Mouse (Mus musculus): ENCODE results near the gene Gc. TPM values are rescaled to one million over a fixed set of nuclear protein-coding genes. Genes with fewer than 3 reads are reported as not detected.

The Gc gene
- not detected in 2 replicates for polyA plus RNA-seq (2016; fragmentation: Nextera tagmentation; extraction: Ambion mirVana)

GRCm38 (mm10) chr5:89457554-89458062, at the start of gene Gc:
Gc (minus strand) TSS chr5:89457898.
- no peak for DNase-seq (ENCODE audit: low spot score)
- no peak within 1 kb of the TSS for H3K4me3 ChIP-seq
- no peaks in the 10 kb centered on the region for H3K9me3 ChIP-seq
- no peaks in the 10 kb centered on the region for H3K27me3 ChIP-seq (replicated peaks; ENCODE audit: low read depth, poor library complexity, severe bottlenecking)
- H3K4me1 ChIP-seq = no peaks in the 10 kb centered on the region
- no peak within 1 kb of the TSS for H3K27ac ChIP-seq (replicated peaks)
- H3K36me3 ChIP-seq (replicated peaks) = no peaks in the 10 kb centered on the region
- 78% methylated on average over 5 of the region's 5 CpGs for WGBS

- H3K27me3 ChIP-seq (replicated peaks; ENCODE audit: low read depth, poor library complexity, severe bottlenecking) = no peaks in the 10 kb centered on the region
- no peaks in the 10 kb centered on the region for H3K36me3 ChIP-seq (replicated peaks)
- no peak overlapping the region for H3K4me3 ChIP-seq
- DNase-seq (ENCODE audit: low spot score) = no peak
- no peak overlapping the region for H3K27ac ChIP-seq (replicated peaks)
- no peaks in the 10 kb centered on the region for H3K9me3 ChIP-seq
- WGBS = 68% methylated on average over 6 of the region's 6 CpGs
- H3K4me1 ChIP-seq = no peaks in the 10 kb centered on the region
These were observed 42.5 kb upstream of the Gc start for GRCm38 (mm10) chr5:89500182-89500581.

- no peaks in the 10 kb centered on the region for H3K9me3 ChIP-seq
- DNase-seq (ENCODE audit: low spot score) = no peak
- WGBS = 90% methylated on average over 1 of the region's 1 CpGs
- H3K4me1 ChIP-seq = no peaks in the 10 kb centered on the region
- H3K27me3 ChIP-seq (replicated peaks; ENCODE audit: low read depth, poor library complexity, severe bottlenecking) = no peaks in the 10 kb centered on the region
- H3K4me3 ChIP-seq = no peak overlapping the region
- H3K27ac ChIP-seq (replicated peaks) = no peak overlapping the region
- no peaks in the 10 kb centered on the region for H3K36me3 ChIP-seq (replicated peaks)
These were observed 34.9 kb upstream of the Gc start for GRCm38 (mm10) chr5:89492560-89492959.

- no peak overlapping the region for H3K4me3 ChIP-seq
- WGBS = 82% methylated on average over 4 of the region's 4 CpGs
- DNase-seq (ENCODE audit: low spot score) = no peak
- H3K36me3 ChIP-seq (replicated peaks) = no peaks in the 10 kb centered on the region
- H3K9me3 ChIP-seq = no peaks in the 10 kb centered on the region
- H3K27me3 ChIP-seq (replicated peaks; ENCODE audit: low read depth, poor library complexity, severe bottlenecking) = no peaks in the 10 kb centered on the region
- no peaks in the 10 kb centered on the region for H3K4me1 ChIP-seq
- H3K27ac ChIP-seq (replicated peaks) = no peak overlapping the region
These were observed 12.8 kb upstream of the Gc start for GRCm38 (mm10) chr5:89470483-89470882.

- DNase-seq (ENCODE audit: low spot score) = no peak
- no peaks in the 10 kb centered on the region for H3K4me1 ChIP-seq
- H3K9me3 ChIP-seq = no peaks in the 10 kb centered on the region
- WGBS = 83% methylated on average over 2 of the region's 2 CpGs
- no peak overlapping the region for H3K4me3 ChIP-seq
- H3K27me3 ChIP-seq (replicated peaks; ENCODE audit: low read depth, poor library complexity, severe bottlenecking) = no peaks in the 10 kb centered on the region
- H3K36me3 ChIP-seq (replicated peaks) = no peaks in the 10 kb centered on the region
- no peak overlapping the region for H3K27ac ChIP-seq (replicated peaks)
These were observed 10.2 kb upstream of the Gc start for GRCm38 (mm10) chr5:89467886-89468285.

- DNase-seq (ENCODE audit: low spot score) = no peak
- H3K27me3 ChIP-seq (replicated peaks; ENCODE audit: low read depth, poor library complexity, severe bottlenecking) = no peaks in the 10 kb centered on the region
- H3K9me3 ChIP-seq = no peaks in the 10 kb centered on the region
- 81% methylated on average over 1 of the region's 1 CpGs for WGBS
- H3K4me1 ChIP-seq = no peaks in the 10 kb centered on the region
- no peak overlapping the region for H3K27ac ChIP-seq (replicated peaks)
- H3K36me3 ChIP-seq (replicated peaks) = no peaks in the 10 kb centered on the region
- H3K4me3 ChIP-seq = no peak overlapping the region
These were observed 9.3 kb upstream of the Gc start for GRCm38 (mm10) chr5:89467045-89467444.

GRCm38 (mm10) chr5:89466275-89466674, 8.6 kb upstream of the Gc start:
- H3K4me1 ChIP-seq = no peaks in the 10 kb centered on the region
- no peaks in the 10 kb centered on the region for H3K36me3 ChIP-seq (replicated peaks)

GRCm38 (mm10) chr5:89461817-89462216, 4.1 kb upstream of the Gc start:
- 77% methylated on average over 4 of the region's 4 CpGs for WGBS
- no peak overlapping the region for H3K27ac ChIP-seq (replicated peaks)
- H3K4me3 ChIP-seq = no peak overlapping the region
- no peaks in the 10 kb centered on the region for H3K9me3 ChIP-seq
- DNase-seq (ENCODE audit: low spot score) = no peak
- no peaks in the 10 kb centered on the region for H3K27me3 ChIP-seq (replicated peaks; ENCODE audit: low read depth, poor library complexity, severe bottlenecking)
- no peaks in the 10 kb centered on the region for H3K36me3 ChIP-seq (replicated peaks)
- H3K4me1 ChIP-seq = no peaks in the 10 kb centered on the region

More at GRCm38 (mm10) chr5:89466275-89466674, 8.6 kb upstream of the Gc start:
- DNase-seq (ENCODE audit: low spot score) = no peak
- Histone ChIP-seq H3K27ac (replicated peaks) (no peak overlapping the region), H3K9me3 (no peaks in the 10 kb centered on the region), H3K4me3 (no peak overlapping the region), H3K27me3 (replicated peaks; ENCODE audit: low read depth, poor library complexity, severe bottlenecking) (no peaks in the 10 kb centered on the region)

- no peak overlapping the region for H3K27ac ChIP-seq (replicated peaks)
- no peak overlapping the region for H3K4me3 ChIP-seq
- no peaks in the 10 kb centered on the region for H3K9me3 ChIP-seq
- H3K36me3 ChIP-seq (replicated peaks) = no peaks in the 10 kb centered on the region
- DNase-seq (ENCODE audit: low spot score) = no peak
- no peaks in the 10 kb centered on the region for H3K27me3 ChIP-seq (replicated peaks; ENCODE audit: low read depth, poor library complexity, severe bottlenecking)
- no peaks in the 10 kb centered on the region for H3K4me1 ChIP-seq
These were observed 1.9 kb upstream of the Gc start for GRCm38 (mm10) chr5:89459591-89459990.

GRCm38 (mm10) chr5:89458987-89459386, 1.3 kb upstream of the Gc start:
- H3K4me3 ChIP-seq = no peak overlapping the region
- no peaks in the 10 kb centered on the region for H3K36me3 ChIP-seq (replicated peaks)
- H3K27ac ChIP-seq (replicated peaks) = no peak overlapping the region
- whole genome bisulfite sequencing = 78% methylated on average over 2 of the region's 2 CpGs
- DNase-seq (ENCODE audit: low spot score) = no peak
- no peaks in the 10 kb centered on the region for H3K9me3 ChIP-seq
- H3K27me3 ChIP-seq (replicated peaks; ENCODE audit: low read depth, poor library complexity, severe bottlenecking) = no peaks in the 10 kb centered on the region
- no peaks in the 10 kb centered on the region for H3K4me1 ChIP-seq

- 45% methylated on average over 8 of the region's 8 CpGs for WGBS
- peak; percentile 76 for DNase-seq (ENCODE audit: low spot score)
- no peaks in the 10 kb centered on the region for H3K4me1 ChIP-seq
- no peak overlapping the region for H3K27ac ChIP-seq (replicated peaks)
- no peaks in the 10 kb centered on the region for H3K9me3 ChIP-seq
- no peaks in the 10 kb centered on the region for H3K36me3 ChIP-seq (replicated peaks)
- H3K27me3 ChIP-seq (replicated peaks; ENCODE audit: low read depth, poor library complexity, severe bottlenecking) = no peaks in the 10 kb centered on the region
- H3K4me3 ChIP-seq = no peak overlapping the region
These were observed 2.2 kb downstream of the Gc start for GRCm38 (mm10) chr5:89455526-89455925.

GRCm38 (mm10) chr5:89450798-89451197, 6.9 kb downstream of the Gc start:
- no peak overlapping the region for H3K27ac ChIP-seq (replicated peaks)

GRCm38 (mm10) chr5:89449325-89449724, 8.4 kb downstream of the Gc start:
- Histone ChIP-seq H3K9me3 (no peaks in the 10 kb centered on the region), H3K36me3 (replicated peaks) (no peaks in the 10 kb centered on the region), H3K4me3 (no peak overlapping the region), H3K4me1 (no peaks in the 10 kb centered on the region), H3K27ac (replicated peaks) (no peak overlapping the region), H3K27me3 (replicated peaks; ENCODE audit: low read depth, poor library complexity, severe bottlenecking) (no peaks in the 10 kb centered on the region)
- DNase-seq (ENCODE audit: low spot score) = no peak
- 90% methylated on average over 9 of the region's 9 CpGs for WGBS

More at GRCm38 (mm10) chr5:89450798-89451197, 6.9 kb downstream of the Gc start:
- Histone ChIP-seq H3K36me3 (replicated peaks) (no peaks in the 10 kb centered on the region), H3K4me1 (no peaks in the 10 kb centered on the region), H3K4me3 (no peak overlapping the region), H3K9me3 (no peaks in the 10 kb centered on the region), H3K27me3 (replicated peaks; ENCODE audit: low read depth, poor library complexity, severe bottlenecking) (no peaks in the 10 kb centered on the region)
- DNase-seq (ENCODE audit: low spot score) = no peak

GRCm38 (mm10) chr5:89447978-89448377, 9.7 kb downstream of the Gc start:
- Histone ChIP-seq H3K36me3 (replicated peaks) (no peaks in the 10 kb centered on the region), H3K27ac (replicated peaks) (no peak overlapping the region), H3K4me1 (no peaks in the 10 kb centered on the region), H3K9me3 (no peaks in the 10 kb centered on the region), H3K27me3 (replicated peaks; ENCODE audit: low read depth, poor library complexity, severe bottlenecking) (no peaks in the 10 kb centered on the region), H3K4me3 (no peak overlapping the region)
- WGBS = 68% methylated on average over 7 of the region's 7 CpGs
- DNase-seq (ENCODE audit: low spot score) = no peak

All from embryonic facial prominence, embryonic 10.5 days (tissue).